Mouse (Mus musculus) forebrain, embryonic 14.5 days (tissue): ENCODE data around the gene Sh2d6. TPM values are rescaled to one million over a fixed set of nuclear protein-coding genes. Genes with fewer than 3 reads are reported as not detected.

Experiments
- ATAC-seq: fragments of 200-750 bp; cut with Nextera tagmentation; 2 replicates; pipeline ENCODE4 v1.8.0; 2017; ENCODE audit warnings: mild to moderate bottlenecking, moderate library complexity
- DNase-seq: peaks from one replicate; pipeline ENCODE4 v3.0.0-alpha.2; 2015; ENCODE audit warnings: low spot score
- H3K27ac ChIP-seq: fragments of 300-500 bp; sonication (generic); 2 replicates; pipeline ENCODE4 v1.5.1; 2014; ENCODE audit warnings: low read depth, mild to moderate bottlenecking, control low read depth, low read length, moderate library complexity
- H3K27me3 ChIP-seq: fragments of 300-500 bp; sonication (generic); replicated peaks from 2 replicates; pipeline ENCODE4 v1.6.1; 2014; ENCODE audit warnings: low read length, control low read depth, mixed read lengths; ENCODE audit not compliant: control insufficient read depth, insufficient read depth
- H3K36me3 ChIP-seq: fragments of 300-500 bp; sonication (generic); 2 replicates; pipeline ENCODE4 v1.6.1; 2014; ENCODE audit warnings: low read length, control low read depth; ENCODE audit not compliant: control insufficient read depth, insufficient read depth
- H3K4me1 ChIP-seq: fragments of 300-500 bp; sonication (generic); 2 replicates; pipeline ENCODE4 v1.6.1; 2014; ENCODE audit warnings: antibody characterized with exemption, low read length, control low read depth; ENCODE audit not compliant: control insufficient read depth, insufficient read depth
- H3K4me2 ChIP-seq: fragments of 300-500 bp; sonication (generic); 2 replicates; pipeline ENCODE4 v1.6.1; 2014; ENCODE audit warnings: mild to moderate bottlenecking, control low read depth, low read length
- H3K4me3 ChIP-seq: fragments of 300-500 bp; sonication (generic); 2 replicates; pipeline ENCODE4 v1.5.1; 2014; ENCODE audit warnings: low read depth, low read length, control low read depth
- H3K9ac ChIP-seq: fragments of 300-500 bp; sonication (generic); 2 replicates; pipeline ENCODE4 v1.6.1; 2014; ENCODE audit warnings: mild to moderate bottlenecking, low read length, control low read depth, moderate library complexity
- H3K9me3 ChIP-seq: fragments of 300-500 bp; sonication (generic); replicated peaks from 2 replicates; pipeline ENCODE4 v1.6.1; 2016; ENCODE audit warnings: low read length, control low read depth, mixed read lengths; ENCODE audit not compliant: control insufficient read depth
- WGBS: fragments of 180-500 bp; shearing (Covaris S2); extraction: QIAGEN DNeasy Blood & Tissue Kit; methylation state at CpG from one replicate; pipeline ENCODE4 v1.1.7; 2014; 5-methylcytosine and 5-hydroxymethylcytosine counted together
- polyA plus RNA-seq: library from polyadenylated mRNA; unstranded; fragments of >200 nt; fragmentation: Nextera tagmentation; extraction: Ambion mirVana; gene quantifications from 2 replicates; pipeline ENCODE4 v1.2.1, GENCODE M21; 2014

The Sh2d6 gene
- polyA plus RNA-seq, 1 experiment from 2014 or later = 0.60 TPM

DNA sequence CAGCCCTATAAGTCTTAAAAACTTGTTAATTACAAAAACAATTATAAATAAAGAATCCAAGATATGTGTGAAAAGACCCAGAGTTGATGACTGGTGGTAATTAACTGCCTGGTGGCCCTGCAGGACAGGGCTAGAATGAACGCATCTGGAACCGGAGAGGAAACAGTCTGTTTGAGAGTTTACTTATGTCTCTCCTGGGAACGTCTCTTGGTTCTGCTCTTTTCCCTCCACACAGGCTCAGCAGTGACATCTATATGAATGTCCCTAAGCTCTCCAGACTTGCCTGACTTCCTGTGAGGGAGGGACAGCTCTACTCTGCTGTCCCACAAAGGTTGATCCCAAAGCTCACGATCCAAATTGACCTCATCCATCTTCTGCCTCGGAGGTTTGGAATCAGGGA, 22.6 kb downstream of the Sh2d6 start:
- Histone ChIP-seq H3K36me3 (no peaks in the 10 kb centered on the region), H3K4me3 (no peak overlapping the region), H3K27ac (no peak overlapping the region), H3K9me3 (no peaks in the 10 kb centered on the region), H3K4me1 (no peaks in the 10 kb centered on the region), H3K9ac (no peak overlapping the region), H3K27me3 (no peaks in the 10 kb centered on the region), H3K4me2 (no peak overlapping the region)
- 84% methylated on average over 5 of the region's 5 CpGs for WGBS
- ATAC-seq (no peak), DNase-seq (no peak)

DNA sequence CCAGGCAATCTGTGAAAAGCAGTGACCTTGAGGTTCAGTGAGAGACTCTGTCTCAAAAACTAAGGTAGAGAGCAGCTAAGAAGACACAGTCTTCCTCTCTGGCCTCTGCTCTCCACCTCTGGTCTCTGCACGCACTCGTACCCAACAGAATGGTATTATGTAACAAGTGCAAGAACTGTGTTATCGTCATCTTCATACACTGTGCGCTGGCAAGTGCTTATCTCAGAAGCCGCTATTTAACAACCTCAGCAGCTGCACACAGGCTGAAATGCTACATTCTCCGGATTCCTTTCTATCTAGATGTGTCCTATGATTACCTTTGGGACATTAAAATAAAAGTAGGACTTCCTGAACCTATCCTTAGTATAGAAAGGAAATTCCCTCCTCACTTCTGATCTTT, 28.6 kb downstream of the Sh2d6 start:
- no peak overlapping the region for H3K4me2 ChIP-seq
- H3K4me3 ChIP-seq = no peak overlapping the region
- H3K27ac ChIP-seq = no peak overlapping the region
- no peaks in the 10 kb centered on the region for H3K27me3 ChIP-seq
- H3K9me3 ChIP-seq = no peaks in the 10 kb centered on the region
- no peak overlapping the region for H3K9ac ChIP-seq
- H3K36me3 ChIP-seq = no peaks in the 10 kb centered on the region
- 88% methylated on average over 6 of the region's 6 CpGs for WGBS
- DNase-seq (no peak), ATAC-seq (no peak)
- no peaks in the 10 kb centered on the region for H3K4me1 ChIP-seq

DNA sequence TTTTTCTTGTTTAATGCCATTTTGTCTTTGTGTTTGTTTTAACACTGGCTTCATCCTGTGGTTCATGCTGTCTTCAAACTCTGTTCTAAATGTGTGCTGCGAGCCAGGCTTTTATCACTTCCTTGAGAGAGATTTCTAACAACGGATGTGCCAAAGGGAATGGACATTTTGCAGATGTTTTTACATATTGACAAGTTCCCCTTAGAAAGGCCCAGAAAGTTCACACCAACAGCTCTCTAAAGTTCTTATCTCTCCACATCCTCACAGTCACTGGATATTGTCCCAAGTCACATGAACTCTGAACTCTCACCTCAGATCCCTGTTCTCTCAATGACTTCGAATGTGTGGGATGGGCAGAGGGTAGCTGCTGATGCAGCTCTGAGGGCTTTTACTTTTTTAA, 30.4 kb downstream of the Sh2d6 start:
- Histone ChIP-seq H3K4me3 (no peak overlapping the region), H3K9me3 (no peaks in the 10 kb centered on the region), H3K36me3 (no peaks in the 10 kb centered on the region), H3K4me2 (no peak overlapping the region), H3K4me1 (no peaks in the 10 kb centered on the region), H3K9ac (no peak overlapping the region), H3K27me3 (no peaks in the 10 kb centered on the region), H3K27ac (no peak overlapping the region)
- DNase-seq (no peak), ATAC-seq (no peak)
- 81% methylated on average over 3 of the region's 3 CpGs for whole genome bisulfite sequencing

DNA sequence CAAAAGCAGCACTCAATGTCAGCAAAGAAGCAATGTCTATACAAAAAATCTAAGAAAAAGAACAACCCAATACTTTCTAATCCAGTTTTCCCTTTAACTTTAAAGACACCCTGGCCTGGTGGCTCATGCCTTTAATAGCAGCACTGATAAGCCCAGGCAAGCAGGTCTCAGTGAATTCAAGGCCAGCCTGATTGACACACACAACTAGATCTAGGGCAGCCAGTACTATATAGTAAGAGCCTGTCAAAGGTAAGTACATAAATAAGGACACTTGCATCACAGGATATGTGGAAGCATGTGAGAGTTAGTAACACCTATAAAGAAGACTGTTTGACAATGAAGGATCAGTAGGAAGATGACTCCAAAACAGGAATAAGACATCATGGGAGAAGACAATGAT, 32.0 kb downstream of the Sh2d6 start:
- Histone ChIP-seq H3K9me3 (no peaks in the 10 kb centered on the region), H3K27ac (no peak overlapping the region), H3K36me3 (no peaks in the 10 kb centered on the region), H3K4me2 (no peak overlapping the region), H3K9ac (no peak overlapping the region), H3K4me1 (no peaks in the 10 kb centered on the region), H3K27me3 (no peaks in the 10 kb centered on the region), H3K4me3 (no peak overlapping the region)
- ATAC-seq = no peak
- DNase-seq = no peak

- Histone ChIP-seq H3K36me3 (no peaks in the 10 kb centered on the region), H3K9ac (no peak overlapping the region), H3K9me3 (no peaks in the 10 kb centered on the region), H3K4me1 (no peaks in the 10 kb centered on the region), H3K4me3 (no peak overlapping the region), H3K4me2 (no peak overlapping the region), H3K27me3 (no peaks in the 10 kb centered on the region), H3K27ac (no peak overlapping the region)
- no peak for ATAC-seq
- 66% methylated on average over 3 of the region's 3 CpGs for WGBS
- DNase-seq = no peak
Observed at GRCm38 (mm10) chr6:72488850-72489249, 32.7 kb downstream of the Sh2d6 start.

DNA sequence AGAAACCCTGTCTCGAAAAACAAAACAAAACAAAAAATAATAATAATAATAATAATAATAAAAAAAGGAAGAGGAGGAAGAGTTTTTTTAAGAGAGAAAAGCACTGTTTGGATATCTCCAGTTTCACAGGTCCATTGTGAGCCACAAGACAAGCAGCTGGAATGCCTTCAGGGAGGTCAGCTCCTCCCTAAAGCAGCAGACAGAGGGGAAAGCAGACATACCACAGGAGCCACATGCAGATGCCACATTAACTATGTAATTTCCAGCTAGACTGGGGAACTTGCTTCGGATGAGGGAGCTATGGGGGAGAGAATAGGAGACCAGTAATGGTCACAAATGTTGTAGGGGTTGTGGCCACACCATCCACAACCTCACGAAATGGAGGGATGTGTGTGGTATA, 34.2 kb downstream of the Sh2d6 start:
- H3K27ac ChIP-seq = no peak overlapping the region
- H3K4me3 ChIP-seq = no peak overlapping the region
- no peak overlapping the region for H3K9ac ChIP-seq
- no peak for DNase-seq
- no peak overlapping the region for H3K4me2 ChIP-seq
- no peaks in the 10 kb centered on the region for H3K4me1 ChIP-seq
- WGBS = 62% methylated on average over 3 of the region's 3 CpGs
- H3K36me3 ChIP-seq = no peaks in the 10 kb centered on the region
- ATAC-seq = no peak
- H3K27me3 ChIP-seq = no peaks in the 10 kb centered on the region
- no peaks in the 10 kb centered on the region for H3K9me3 ChIP-seq

- no peaks in the 10 kb centered on the region for H3K4me1 ChIP-seq
- no peak overlapping the region for H3K4me2 ChIP-seq
- no peaks in the 10 kb centered on the region for H3K27me3 ChIP-seq
- no peak overlapping the region for H3K27ac ChIP-seq
- 89% methylated on average over 6 of the region's 6 CpGs for WGBS
- no peak overlapping the region for H3K4me3 ChIP-seq
- H3K36me3 ChIP-seq = no peaks in the 10 kb centered on the region
- no peak overlapping the region for H3K9ac ChIP-seq
- DNase-seq = no peak
- no peaks in the 10 kb centered on the region for H3K9me3 ChIP-seq
- ATAC-seq = no peak
Observed at GRCm38 (mm10) chr6:72486307-72486706, 35.2 kb downstream of the Sh2d6 start.

- 73% methylated on average over 4 of the region's 4 CpGs for WGBS
- no peak overlapping the region for H3K4me2 ChIP-seq
- H3K27ac ChIP-seq = no peak overlapping the region
- H3K9ac ChIP-seq = no peak overlapping the region
- no peaks in the 10 kb centered on the region for H3K4me1 ChIP-seq
- ATAC-seq (no peak), DNase-seq (no peak)
- H3K27me3 ChIP-seq = no peaks in the 10 kb centered on the region
- H3K4me3 ChIP-seq = no peak overlapping the region
- no peaks in the 10 kb centered on the region for H3K9me3 ChIP-seq
- no peaks in the 10 kb centered on the region for H3K36me3 ChIP-seq
Observed at GRCm38 (mm10) chr6:72484887-72485286, 36.6 kb downstream of the Sh2d6 start.

DNA sequence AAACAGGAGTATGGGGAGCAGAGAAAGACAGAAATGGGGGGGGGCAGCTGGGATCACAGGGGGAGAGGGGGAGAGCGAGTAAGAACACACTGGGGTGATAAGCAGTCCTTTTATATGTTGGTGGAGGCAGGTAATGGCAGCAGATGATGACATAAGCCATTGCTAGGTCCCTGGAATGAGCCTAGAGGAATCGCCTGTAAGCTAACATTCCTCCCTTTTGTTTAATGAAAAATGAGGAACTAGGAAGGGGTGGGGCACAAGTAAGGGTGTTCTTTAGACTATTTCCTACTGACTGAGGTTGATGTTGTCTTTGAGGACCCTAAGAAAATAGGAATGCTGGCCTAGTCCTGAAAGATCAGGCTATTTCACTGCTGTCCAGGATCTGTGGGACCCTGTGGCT, 39.4 kb downstream of the Sh2d6 start:
- 64% methylated on average over 2 of the region's 2 CpGs for WGBS
- Histone ChIP-seq H3K4me3 (no peak overlapping the region), H3K9ac (no peak overlapping the region), H3K4me2 (no peak overlapping the region), H3K27ac (no peak overlapping the region), H3K36me3 (no peaks in the 10 kb centered on the region), H3K27me3 (no peaks in the 10 kb centered on the region), H3K9me3 (no peaks in the 10 kb centered on the region), H3K4me1 (no peaks in the 10 kb centered on the region)
- ATAC-seq = no peak
- DNase-seq = no peak

DNA sequence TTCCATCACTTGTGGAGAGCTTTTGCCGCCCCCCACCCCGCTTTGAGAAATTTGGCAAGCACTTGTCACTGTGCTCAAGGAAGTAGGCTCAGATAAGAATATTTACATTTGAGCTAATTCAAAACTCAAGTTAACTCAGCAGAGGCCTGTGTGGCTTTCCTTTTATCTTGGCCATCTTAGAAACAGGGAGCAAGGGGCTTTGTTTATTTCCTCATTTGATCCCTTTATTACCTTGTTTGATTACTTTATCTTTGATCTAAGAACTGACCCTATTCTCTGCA, 41.1 kb downstream of the Sh2d6 start:
- ATAC-seq (no peak), DNase-seq (no peak)
- Histone ChIP-seq H3K4me1 (no peaks in the 10 kb centered on the region), H3K9me3 (no peaks in the 10 kb centered on the region), H3K4me2 (no peak overlapping the region), H3K36me3 (no peaks in the 10 kb centered on the region), H3K27ac (no peak overlapping the region), H3K27me3 (no peaks in the 10 kb centered on the region), H3K9ac (no peak overlapping the region), H3K4me3 (no peak overlapping the region)
- WGBS = 98% methylated on average over 2 of the region's 2 CpGs
